Mouse (Mus musculus) frontal cortex, adult (tissue): ENCODE results near the gene F3.
A peak's percentile ranks its signal among the peaks of the same experiment; 100 is the strongest.
"Not testable (repeated sequence)": the region's sequence is repeated elsewhere in the genome, so short reads cannot be mapped to it uniquely, and the experiment has no call there.

ENCODE experiments used
- ATAC-seq: cut with Nextera tagmentation; 2 replicates; pipeline ENCODE4 v1.9.2; 2017; ENCODE audit warnings: mild to moderate bottlenecking, moderate library complexity, mixed read lengths; ENCODE audit not compliant: low TSS enrichment

F3 gene

GRCm38 (mm10) chr3:121738742-121739342, 15.5 kb downstream of the F3 start:
- no peak for ATAC-seq

- ATAC-seq, result no peak
Observed at GRCm38 (mm10) chr3:121739489-121740213, 16.3 kb downstream of the F3 start.

- ATAC-seq, result not testable (repeated sequence)
Observed at GRCm38 (mm10) chr3:121741186-121741848, 18.0 kb downstream of the F3 start.

GRCm38 (mm10) chr3:121754319-121755090, 31.2 kb downstream of the F3 start:
- not testable (repeated sequence) for ATAC-seq

GRCm38 (mm10) chr3:121755152-121755551, 31.8 kb downstream of the F3 start:
- ATAC-seq, result peak; percentile 13; the same call in 1 of the 2 replicates

GRCm38 (mm10) chr3:121758373-121758772, 35.0 kb downstream of the F3 start:
- no peak for ATAC-seq

GRCm38 (mm10) chr3:121762056-121762852, 38.9 kb downstream of the F3 start:
- ATAC-seq, result peak; percentile 65

- no peak for ATAC-seq
Observed at GRCm38 (mm10) chr3:121766048-121766447, 42.7 kb downstream of the F3 start.

- ATAC-seq, result no peak
Observed at GRCm38 (mm10) chr3:121766818-121767217, 43.5 kb downstream of the F3 start.

GRCm38 (mm10) chr3:121768770-121769169, 45.4 kb downstream of the F3 start:
- no peak for ATAC-seq

GRCm38 (mm10) chr3:121773336-121773735, 50.0 kb downstream of the F3 start:
- not testable (repeated sequence) for ATAC-seq

GRCm38 (mm10) chr3:121777943-121778342, 54.6 kb downstream of the F3 start:
- peak; percentile 99 for ATAC-seq

- ATAC-seq, result no peak
Observed at GRCm38 (mm10) chr3:121783020-121783419, 59.7 kb downstream of the F3 start.
